Mouse (Mus musculus): Measurements from ENCODE around the gene Gtdc1.

DNA sequence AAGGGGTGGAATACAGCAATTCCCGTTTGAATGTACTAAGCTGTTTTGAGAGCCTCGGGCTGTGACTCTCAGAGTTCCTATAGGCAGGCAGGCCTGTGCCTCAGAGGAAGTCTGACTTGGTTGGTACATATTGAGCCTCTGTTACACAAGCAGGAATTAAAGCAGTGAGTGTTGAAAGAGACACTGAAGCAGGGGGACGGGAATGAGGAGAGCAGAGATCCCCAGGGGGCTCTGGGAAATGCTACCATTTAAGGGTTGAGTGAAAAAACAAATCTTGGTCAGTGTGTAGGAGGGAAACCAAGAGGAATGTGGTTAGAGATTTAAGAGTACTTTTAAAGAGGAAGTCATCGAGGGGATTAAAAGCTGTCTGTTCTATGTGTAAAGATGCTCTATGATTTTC is 49.0 kb upstream of the Gtdc1 start:
- TF ChIP-seq CTCF (conservative IDR thresholded peaks at IDR 0.05; ENCODE audit: insufficient read depth, insufficient read length, low read depth, low read length): no peak
- no peak for TF ChIP-seq POLR2A (IDR thresholded peaks at IDR 0.05; ENCODE audit: low read depth, low read length)
